Mouse (Mus musculus) CH12.LX (cell line): ENCODE measurements around the gene Wdr34. TPM values are rescaled to one million over a fixed set of nuclear protein-coding genes. Genes with fewer than 3 reads are reported as not detected.
A peak's percentile ranks its signal among the peaks of the same experiment; 100 is the strongest.

ENCODE experiments used
- DNase-seq: peaks from one replicate; pipeline ENCODE4 v3.0.0-alpha.2; 2013; ENCODE audit errors: extremely low read depth
- H3K27ac ChIP-seq: 2 replicates; pipeline ENCODE4 v1.5.1; 2012; ENCODE audit warnings: low read depth, mild to moderate bottlenecking, control low read depth, moderate library complexity; ENCODE audit not compliant: insufficient read depth
- H3K27me3 ChIP-seq: replicated peaks from 2 replicates; pipeline ENCODE3; 2012; ENCODE audit warnings: inconsistent platforms
- H3K36me3 ChIP-seq, 2 experiments: replicated peaks in 1 of 2; 2 replicates each; pipeline versions ENCODE3 to v1.6.1; 2012; ENCODE audit warnings: inconsistent platforms in 1 of 2, low read length in 1 of 2, mild to moderate bottlenecking in 1 of 2, mixed read lengths in 1 of 2, moderate library complexity in 1 of 2; ENCODE audit not compliant: control insufficient read depth in 1 of 2, insufficient read depth in 1 of 2
- H3K4me1 ChIP-seq, 2 experiments: 2 replicates each; pipeline ENCODE4 v1.6.1; 2012; ENCODE audit warnings: inconsistent platforms in 1 of 2, moderate library complexity in 1 of 2; ENCODE audit not compliant: insufficient read depth in 2 of 2, control insufficient read depth in 1 of 2
- H3K4me2 ChIP-seq: 2 replicates; pipeline ENCODE4 v1.6.1; 2012; ENCODE audit warnings: low read depth, mild to moderate bottlenecking, control low read depth; ENCODE audit not compliant: poor library complexity, insufficient read depth, severe bottlenecking
- H3K4me3 ChIP-seq, 3 experiments: fragments of 150-350 bp in 1 of 3; sonication (generic) in 1 of 3; replicated peaks in 1 of 3; 2 replicates each; pipeline versions ENCODE3 to v1.5.1; 2011 to 2012; ENCODE audit warnings: low read depth in 2 of 3, low read length in 2 of 3, mild to moderate bottlenecking in 2 of 3, moderate library complexity in 2 of 3, control low read depth in 1 of 3, improper control_type of control experiment in 1 of 3, inconsistent platforms in 1 of 3, mixed read lengths in 1 of 3; ENCODE audit not compliant: poor library complexity in 1 of 3
- H3K79me2 ChIP-seq: replicated peaks from 2 replicates; pipeline ENCODE4 v1.6.1; 2012; ENCODE audit warnings: mild to moderate bottlenecking, moderate library complexity; ENCODE audit not compliant: control insufficient read depth, poor library complexity, insufficient read depth, severe bottlenecking; ENCODE audit errors: extremely low read depth
- H3K9ac ChIP-seq: 2 replicates; pipeline ENCODE4 v1.6.1; 2012; ENCODE audit warnings: low read depth, mild to moderate bottlenecking, control low read depth, moderate library complexity; ENCODE audit not compliant: insufficient read depth
- H3K9me3 ChIP-seq: replicated peaks from 2 replicates; pipeline ENCODE3; 2012; ENCODE audit warnings: low read length, inconsistent platforms, mixed read lengths
- BHLHE40 ChIP-seq: IDR thresholded peaks from 2 replicates; pipeline ENCODE4 v1.6.1; 2011; ENCODE audit warnings: mild to moderate bottlenecking, low read depth, low read length, improper control_type of control experiment
- CHD2 ChIP-seq: IDR thresholded peaks from 2 replicates; pipeline ENCODE4 v1.6.1; 2011; ENCODE audit warnings: low read length, improper control_type of control experiment
- CTCF ChIP-seq, 2 experiments: IDR thresholded peaks in 1 of 2; conservative IDR thresholded peaks in 1 of 2; 2 replicates each; pipeline ENCODE4 v1.5.1; 2011 to 2012; ENCODE audit warnings: low read depth in 2 of 2, low read length in 2 of 2, improper control_type of control experiment in 1 of 2, inconsistent platforms in 1 of 2, mild to moderate bottlenecking in 1 of 2, moderate library complexity in 1 of 2
- E2F4 ChIP-seq: IDR thresholded peaks from 2 replicates; pipeline ENCODE4 v1.6.1; 2011; ENCODE audit warnings: low read depth, low read length, improper control_type of control experiment; ENCODE audit not compliant: insufficient replicate concordance
- ELF1 ChIP-seq: IDR thresholded peaks from 2 replicates; pipeline ENCODE4 v1.6.1; 2014; ENCODE audit warnings: low read depth, mild to moderate bottlenecking, inconsistent platforms, low read length, improper control_type of control experiment
- EP300 ChIP-seq: IDR thresholded peaks from 2 replicates; pipeline ENCODE4 v1.6.1; 2011; ENCODE audit warnings: low read length, improper control_type of control experiment
- ETS1 ChIP-seq: conservative IDR thresholded peaks from 2 replicates; pipeline ENCODE4 v1.6.1; 2012; ENCODE audit warnings: low read depth, mild to moderate bottlenecking, inconsistent platforms, low read length, improper control_type of control experiment, moderate library complexity
- GABPA ChIP-seq: IDR thresholded peaks from 2 replicates; pipeline ENCODE4 v1.6.1; 2012; ENCODE audit warnings: low read depth, low read length, improper control_type of control experiment, inconsistent platforms; ENCODE audit not compliant: insufficient replicate concordance
- JUN ChIP-seq: IDR thresholded peaks from 2 replicates; pipeline ENCODE4 v1.6.1; 2011; ENCODE audit warnings: low read depth, mild to moderate bottlenecking, low read length, improper control_type of control experiment, moderate library complexity; ENCODE audit not compliant: insufficient read depth
- KAT2A ChIP-seq: IDR thresholded peaks from 2 replicates; pipeline ENCODE4 v1.6.1; 2012; ENCODE audit warnings: low read length, improper control_type of control experiment, inconsistent platforms; ENCODE audit not compliant: insufficient replicate concordance
- MAFK ChIP-seq: IDR thresholded peaks from 2 replicates; pipeline ENCODE4 v1.6.1; 2011; ENCODE audit warnings: low read length, improper control_type of control experiment; ENCODE audit not compliant: insufficient replicate concordance
- MAX ChIP-seq: IDR thresholded peaks from 2 replicates; pipeline ENCODE4 v1.6.1; 2011; ENCODE audit warnings: low read length, improper control_type of control experiment
- MAZ ChIP-seq: IDR thresholded peaks from 2 replicates; pipeline ENCODE4 v1.6.1; 2012; ENCODE audit warnings: low read depth, mild to moderate bottlenecking, inconsistent platforms, low read length, improper control_type of control experiment, moderate library complexity
- MEF2A ChIP-seq: IDR thresholded peaks from 2 replicates; pipeline ENCODE4 v1.6.1; 2014; ENCODE audit warnings: low read depth, mild to moderate bottlenecking, inconsistent platforms, low read length, improper control_type of control experiment, borderline replicate concordance
- MXI1 ChIP-seq: IDR thresholded peaks from 2 replicates; pipeline ENCODE4 v1.6.1; 2011; ENCODE audit warnings: mild to moderate bottlenecking, low read depth, low read length, improper control_type of control experiment
- MYC ChIP-seq: IDR thresholded peaks from 2 replicates; pipeline ENCODE4 v1.6.1; 2011; ENCODE audit warnings: low read depth, mild to moderate bottlenecking, improper control_type of control experiment, low read length
- NELFE ChIP-seq: IDR thresholded peaks from 2 replicates; pipeline ENCODE4 v1.6.1; 2011; ENCODE audit warnings: low read depth, low read length, improper control_type of control experiment
- NRF1 ChIP-seq: IDR thresholded peaks from 2 replicates; pipeline ENCODE4 v1.6.1; 2014; ENCODE audit warnings: low read depth, mild to moderate bottlenecking, inconsistent platforms, low read length, improper control_type of control experiment, moderate library complexity
- POLR2A ChIP-seq: IDR thresholded peaks from 2 replicates; pipeline ENCODE4 v1.6.1; 2011; ENCODE audit warnings: low read depth, mild to moderate bottlenecking, improper control_type of control experiment, low read length
- RAD21 ChIP-seq: IDR thresholded peaks from 2 replicates; pipeline ENCODE4 v1.6.1; 2011; ENCODE audit warnings: low read depth, mild to moderate bottlenecking, low read length, improper control_type of control experiment, moderate library complexity
- RCOR1 ChIP-seq: conservative IDR thresholded peaks from 2 replicates; pipeline ENCODE4 v1.6.1; 2012; ENCODE audit warnings: low read depth, mild to moderate bottlenecking, inconsistent platforms, low read length, improper control_type of control experiment
- SMC3 ChIP-seq: IDR thresholded peaks from 2 replicates; pipeline ENCODE4 v1.6.1; 2011; ENCODE audit warnings: low read depth, low read length, improper control_type of control experiment
- TCF12 ChIP-seq: IDR thresholded peaks from 2 replicates; pipeline ENCODE4 v1.6.1; 2014; ENCODE audit warnings: low read depth, mild to moderate bottlenecking, inconsistent platforms, low read length, improper control_type of control experiment
- UBTF ChIP-seq: IDR thresholded peaks from 2 replicates; pipeline ENCODE4 v1.6.1; 2012; ENCODE audit warnings: low read depth, mild to moderate bottlenecking, inconsistent platforms, low read length, improper control_type of control experiment, moderate library complexity
- USF1 ChIP-seq: IDR thresholded peaks from 2 replicates; pipeline ENCODE4 v1.6.1; 2014; ENCODE audit warnings: low read depth, mild to moderate bottlenecking, inconsistent platforms, low read length, improper control_type of control experiment
- USF2 ChIP-seq: conservative IDR thresholded peaks from 2 replicates; pipeline ENCODE4 v1.6.1; 2011; ENCODE audit warnings: low read depth, low read length, improper control_type of control experiment
- ZC3H11A ChIP-seq: IDR thresholded peaks from 2 replicates; pipeline ENCODE4 v1.6.1; 2012; ENCODE audit warnings: low read depth, mild to moderate bottlenecking, inconsistent platforms, low read length, improper control_type of control experiment
- ZMIZ1 ChIP-seq: IDR thresholded peaks from 2 replicates; pipeline ENCODE4 v1.6.1; 2012; ENCODE audit warnings: low read depth, mild to moderate bottlenecking, inconsistent platforms, low read length, improper control_type of control experiment
- ZNF384 ChIP-seq: IDR thresholded peaks from 2 replicates; pipeline ENCODE4 v1.6.1; 2012; ENCODE audit warnings: low read depth, low read length, improper control_type of control experiment, inconsistent platforms
- dilution Hi-C: fragments of 300-500 bp; cut with MboI; formaldehyde crosslinking; loops from 2 replicates; pipeline ENCODE4 v1.14.3; 2020; ENCODE audit warnings: low sequenced_read_pairs; ENCODE audit not compliant: extremely low pct_unique_long_range_greater_than_20kb, extremely low pct_ligation_motif_present
- in situ Hi-C: fragments of 300-500 bp; cut with MboI; formaldehyde crosslinking; loops from 3 replicates; pipeline ENCODE4 v1.14.3; 2019; ENCODE audit warnings: low sequenced_read_pairs, low pct_ligation_motif_present, low pct_unique_long_range_greater_than_20kb, mixed read lengths
- polyA plus RNA-seq: library from polyadenylated mRNA; unstranded; fragments of >175 nt; gene quantifications from 2 replicates; pipeline ENCODE4 v1.2.1, GENCODE M21; 2012; ENCODE audit warnings: low read depth; ENCODE audit not compliant: insufficient read length
- total RNA-seq, 2 experiments: library from RNA; depleted of rRNA; stranded (reverse); fragments of 300-350 nt in 1 of 2; fragments of >200 nt in 1 of 2; gene quantifications; 2 replicates each; pipeline ENCODE4 v1.2.3; 2012 to 2014

Wdr34 gene
- total and polyA plus RNA-seq, 3 experiments = 24.7 to 28.0 (median 26.5) TPM

DNA sequence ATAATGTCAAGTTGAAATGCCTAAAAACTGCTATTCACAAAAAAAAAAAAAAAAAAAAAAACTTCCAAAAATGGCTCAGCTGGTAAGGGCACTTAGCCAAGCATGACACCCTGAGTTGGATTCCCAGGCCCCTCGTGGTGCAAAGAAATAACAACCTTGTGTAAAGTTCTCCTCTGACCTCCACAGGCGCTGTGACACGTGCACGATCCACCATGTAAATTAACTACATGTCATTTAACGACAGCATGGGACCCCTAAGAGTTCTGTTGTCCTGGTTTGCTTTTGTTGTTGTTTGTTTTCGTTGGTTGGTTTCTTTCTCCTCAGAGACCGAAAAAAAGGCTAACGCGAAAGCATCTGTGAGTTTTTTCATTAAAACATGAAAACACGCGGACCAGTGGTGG, 580 bp downstream of the Wdr34 start:
- Histone ChIP-seq H3K9me3 (no peaks in the 10 kb centered on the region), H3K4me2 (peak overlapping the region; percentile 41), H3K79me2 (no peaks in the 10 kb centered on the region), H3K4me3 (peak overlapping the region; percentile 62 to 98 (median 70)), H3K27me3 (no peaks in the 10 kb centered on the region), H3K36me3 (peaks cover 0 to 24% of the 10 kb centered on the region in 2 experiments), H3K4me1 (peaks cover 7 to 20% of the 10 kb centered on the region in 2 experiments), H3K27ac (peak overlapping the region; percentile 54; the same call in 1 of the 2 replicates), H3K9ac (peak overlapping the region; percentile 92)
- TF ChIP-seq MAFK (no peak), E2F4 (no peak), EP300 (no peak), ZC3H11A (no peak), USF2 (no peak), NELFE (no peak), TCF12 (no peak), RAD21 (no peak), USF1 (no peak), MAZ (no peak), UBTF (no peak), CTCF (conservative IDR thresholded peaks at IDR 0.05 in 1 of 2, IDR thresholded peaks at IDR 0.05 in 1 of 2; ENCODE audit: low read depth in 2 of 2, low read length in 2 of 2) (no peak), MEF2A (no peak), GABPA (no peak), NRF1 (no peak), JUN (no peak), RCOR1 (no peak), CHD2 (no peak), MYC (peak; percentile 95), BHLHE40 (peak; percentile 88), POLR2A (no peak), MAX (peak; percentile 87), KAT2A (no peak), ZMIZ1 (no peak), ETS1 (no peak), SMC3 (no peak), MXI1 (0 out of 2 replicates have a peak, but pooled peaks have one; percentile 65), ELF1 (no peak), ZNF384 (peak; percentile 82)
- dilution Hi-C loops = no loop called here
- DNase-seq = peak; percentile 69
- in situ Hi-C loops = loop anchor here (10.0 kb wide), 1 partner anchor 117 kb away; no protein-coding TSS in a partner anchor
